Mouse (Mus musculus) brain, embryonic 18.5 days (tissue): Measurements from ENCODE around the gene Magi1.

Source experiments
- DNase-seq: peaks from one replicate; pipeline ENCODE4 v3.0.0-alpha.2; 2012; ENCODE audit warnings: low read depth, low spot score

Gene Magi1

DNA sequence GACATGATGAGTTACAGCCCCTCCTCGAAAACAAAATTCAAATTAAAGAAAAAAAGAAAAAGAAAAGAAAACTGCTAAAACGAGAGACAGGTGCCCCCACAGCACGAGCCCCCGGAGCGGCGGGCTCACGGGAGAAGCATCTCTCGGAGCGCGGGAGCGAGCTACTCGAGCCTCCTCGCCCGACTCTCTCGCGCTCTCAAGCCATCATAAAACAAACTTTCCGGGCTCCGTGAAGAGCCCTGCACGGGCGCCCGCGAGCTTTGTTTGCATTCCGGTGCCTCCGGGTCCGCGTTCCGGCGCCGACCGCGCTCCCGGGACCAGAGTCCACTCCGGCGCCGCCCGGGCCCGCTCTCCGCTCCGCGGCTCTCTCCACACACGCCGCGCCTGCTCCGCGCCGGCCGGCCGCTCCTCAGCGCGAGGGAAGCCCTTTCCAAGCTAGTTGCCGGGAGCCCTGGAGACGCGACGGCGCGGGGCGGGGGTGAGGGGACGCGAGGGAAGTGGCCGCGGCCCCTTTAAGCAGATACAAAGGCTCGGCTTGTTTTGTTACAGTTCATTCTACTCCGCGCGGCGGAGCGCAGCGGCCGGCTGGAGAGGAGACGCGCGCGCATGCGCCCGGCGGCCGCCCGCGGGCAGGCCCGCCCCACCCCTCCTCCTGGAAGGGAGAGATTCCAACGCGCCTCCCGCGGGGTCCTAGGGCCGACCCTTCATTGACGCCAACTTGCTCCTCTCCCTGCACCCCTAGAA is at the start of gene Magi1:
TSS of gene Magi1 (minus strand) at position 600 of the 744 bp plus-strand sequence.
- peak; percentile 85 for DNase-seq

DNA sequence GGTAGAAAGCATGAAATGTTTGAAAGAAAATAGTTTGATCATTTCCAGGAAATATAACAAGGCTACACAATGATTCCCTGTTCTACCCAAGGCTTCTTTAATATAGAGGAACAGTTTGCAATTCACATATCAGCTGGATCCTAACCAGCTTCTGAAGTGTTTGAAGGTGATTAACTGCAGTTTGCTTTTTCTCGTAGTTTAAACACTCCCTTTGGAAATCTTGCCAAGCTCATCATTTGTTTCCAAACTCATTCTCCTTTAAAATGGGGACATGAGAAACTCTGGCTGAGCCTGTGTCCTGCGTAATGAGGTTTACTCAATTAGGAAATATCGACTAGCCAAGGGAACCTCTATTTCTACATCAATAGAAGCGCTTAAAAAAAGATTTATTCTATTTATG is 43.4 kb upstream of the Magi1 start:
- DNase-seq, result no peak

DNA sequence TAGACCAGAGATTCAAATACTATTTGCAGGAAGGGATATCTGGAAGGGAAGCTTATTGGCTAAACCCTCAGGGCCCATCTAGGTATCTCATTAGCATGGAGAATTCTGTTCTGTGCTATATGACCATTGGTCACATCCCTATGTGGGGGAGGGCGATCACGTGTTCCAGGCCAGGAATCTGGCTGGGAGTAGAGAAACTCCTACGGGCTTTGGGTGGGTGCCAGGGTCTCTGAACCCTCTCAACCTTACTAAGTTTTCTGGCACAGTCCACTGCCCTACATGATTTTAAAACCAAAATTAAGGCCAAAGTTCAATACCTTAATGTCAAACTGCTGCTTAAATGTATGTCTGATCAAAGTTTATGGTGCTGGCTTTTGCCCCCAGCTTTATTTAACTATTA is 33.2 kb upstream of the Magi1 start:
- no peak for DNase-seq

DNA sequence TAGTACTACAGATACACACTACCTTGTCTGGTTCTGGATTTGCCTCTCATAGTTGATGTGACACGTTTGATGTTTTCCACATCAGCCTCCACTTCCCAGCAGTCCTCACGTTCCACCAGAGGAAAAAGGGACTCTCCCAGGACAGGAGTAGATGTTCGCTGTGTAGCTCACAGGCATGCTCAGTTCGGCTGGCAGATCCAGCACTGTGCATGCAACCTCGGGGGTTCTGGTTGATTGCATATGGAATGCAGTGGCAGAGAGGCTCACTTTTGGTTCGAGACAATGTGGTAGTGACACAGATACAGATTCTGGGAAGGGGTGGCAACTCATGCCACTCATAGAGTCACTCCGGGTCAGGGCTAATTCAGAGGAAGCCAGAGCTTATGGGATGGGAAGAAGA is 28.6 kb upstream of the Magi1 start:
- no peak for DNase-seq

DNA sequence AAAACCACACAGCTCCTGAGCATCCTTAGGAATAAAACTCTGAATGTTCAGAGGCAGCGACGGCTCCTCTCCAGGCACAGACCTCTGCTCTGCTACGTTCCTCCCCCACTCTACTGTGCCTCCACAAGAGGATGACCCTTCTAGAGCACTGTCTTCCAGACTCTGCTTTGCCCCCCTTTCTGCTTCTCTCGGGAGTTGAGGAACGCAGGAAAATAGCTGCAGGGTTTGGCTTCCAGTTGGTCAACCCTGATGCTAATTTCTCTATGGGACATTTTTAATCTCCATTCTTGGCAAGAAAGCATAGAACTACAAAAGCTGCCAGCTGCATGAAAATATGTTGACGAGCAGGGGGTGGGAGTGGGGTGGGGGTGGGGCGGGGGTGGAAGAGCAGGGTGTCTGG is 24.8 kb upstream of the Magi1 start:
- no peak for DNase-seq

DNA sequence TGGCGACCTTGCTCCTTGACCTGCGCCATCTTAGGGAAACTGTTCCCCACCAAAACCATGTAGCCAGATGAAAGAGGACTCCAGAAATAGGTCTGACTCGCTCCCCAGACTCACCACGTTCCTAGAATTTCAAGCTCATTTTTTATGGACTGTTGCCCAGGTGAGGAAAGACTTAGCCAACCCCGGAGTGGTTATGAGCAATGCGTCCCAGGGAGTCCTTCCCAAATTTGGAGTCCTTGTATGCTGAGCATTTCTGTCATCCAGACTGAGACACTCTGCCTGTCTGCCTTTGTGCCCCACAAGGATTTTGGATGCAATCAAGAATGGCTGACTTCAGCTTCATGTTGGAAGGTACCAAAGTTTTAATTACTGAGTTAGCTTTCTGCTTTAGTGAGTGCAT is 19.8 kb upstream of the Magi1 start:
- DNase-seq, result no peak

DNA sequence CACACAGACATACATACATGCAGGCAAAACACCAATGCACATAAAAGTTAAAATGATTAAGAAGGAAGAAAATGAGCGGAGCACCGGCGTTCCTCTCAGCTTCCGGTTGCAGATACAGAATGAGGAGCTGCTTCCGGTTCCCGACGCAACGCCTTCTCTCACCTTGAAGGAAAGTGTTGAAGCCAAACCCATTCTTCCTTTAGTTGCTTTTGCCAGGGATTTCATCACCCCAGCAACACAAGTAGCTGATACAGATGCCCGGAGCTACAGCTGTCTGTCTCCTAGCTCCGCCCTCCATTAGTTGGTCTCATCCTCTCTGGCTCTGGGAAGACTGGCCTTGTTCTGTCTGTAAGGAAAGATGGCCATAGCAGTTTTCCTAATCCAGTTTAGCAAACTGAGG is 18.1 kb upstream of the Magi1 start:
- DNase-seq, result no peak

DNA sequence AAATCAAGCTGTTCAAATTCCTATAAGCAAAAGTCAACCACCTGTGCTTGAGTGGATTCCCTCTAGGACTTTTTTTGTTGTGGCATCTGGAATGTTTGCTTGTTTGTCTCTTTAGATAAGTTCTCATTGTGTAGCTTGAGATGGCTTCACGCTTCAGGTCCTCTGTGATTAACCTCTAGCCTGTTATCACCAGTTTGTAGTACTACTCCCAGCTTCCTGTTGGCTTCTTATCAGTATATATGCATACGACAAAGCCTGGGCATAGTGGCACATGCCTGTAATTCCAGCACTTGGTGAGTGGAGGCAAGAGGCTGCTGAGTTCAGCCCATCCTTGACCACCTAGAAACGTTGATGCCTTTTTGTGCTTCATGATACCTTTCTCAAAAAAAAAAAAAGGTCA is 16.8 kb upstream of the Magi1 start:
- no peak for DNase-seq

DNA sequence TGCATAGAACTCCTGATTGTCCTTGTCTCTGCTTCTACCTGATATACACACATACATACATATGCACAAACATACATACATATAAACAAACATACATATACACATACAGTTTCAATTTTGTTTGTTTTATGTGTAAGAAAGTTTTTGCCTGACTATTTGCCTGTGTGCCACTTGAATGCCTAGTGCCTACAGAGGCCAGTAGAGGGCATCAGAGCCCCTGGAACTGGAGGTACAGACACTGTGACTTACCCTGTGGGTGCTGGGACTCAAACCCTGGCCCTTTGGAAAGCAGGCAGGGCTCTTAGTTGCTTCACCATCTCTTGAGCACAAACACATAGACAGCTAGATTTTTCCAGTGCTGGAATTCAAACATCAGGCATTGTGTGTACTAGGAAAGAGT is 3.7 kb upstream of the Magi1 start:
- DNase-seq, result no peak

DNA sequence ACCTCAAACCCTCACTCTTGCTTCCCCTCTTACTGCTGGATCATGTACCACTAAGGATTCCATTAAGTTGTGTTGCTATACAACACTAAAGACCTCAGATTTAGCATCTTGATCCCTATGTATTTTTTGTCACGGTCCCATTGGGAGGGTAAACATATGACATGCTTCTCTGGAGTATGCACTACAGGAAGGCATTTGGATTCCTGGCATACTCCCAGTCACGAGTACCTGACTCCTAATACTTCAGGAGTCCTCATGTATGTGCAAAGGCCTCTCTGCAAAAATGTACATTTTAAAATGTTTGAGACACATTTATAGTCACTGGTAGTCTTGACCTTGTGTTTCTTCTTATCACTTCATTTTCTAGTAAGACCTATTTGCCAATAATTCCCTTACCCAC is 2.8 kb upstream of the Magi1 start:
- DNase-seq, result no peak

DNA sequence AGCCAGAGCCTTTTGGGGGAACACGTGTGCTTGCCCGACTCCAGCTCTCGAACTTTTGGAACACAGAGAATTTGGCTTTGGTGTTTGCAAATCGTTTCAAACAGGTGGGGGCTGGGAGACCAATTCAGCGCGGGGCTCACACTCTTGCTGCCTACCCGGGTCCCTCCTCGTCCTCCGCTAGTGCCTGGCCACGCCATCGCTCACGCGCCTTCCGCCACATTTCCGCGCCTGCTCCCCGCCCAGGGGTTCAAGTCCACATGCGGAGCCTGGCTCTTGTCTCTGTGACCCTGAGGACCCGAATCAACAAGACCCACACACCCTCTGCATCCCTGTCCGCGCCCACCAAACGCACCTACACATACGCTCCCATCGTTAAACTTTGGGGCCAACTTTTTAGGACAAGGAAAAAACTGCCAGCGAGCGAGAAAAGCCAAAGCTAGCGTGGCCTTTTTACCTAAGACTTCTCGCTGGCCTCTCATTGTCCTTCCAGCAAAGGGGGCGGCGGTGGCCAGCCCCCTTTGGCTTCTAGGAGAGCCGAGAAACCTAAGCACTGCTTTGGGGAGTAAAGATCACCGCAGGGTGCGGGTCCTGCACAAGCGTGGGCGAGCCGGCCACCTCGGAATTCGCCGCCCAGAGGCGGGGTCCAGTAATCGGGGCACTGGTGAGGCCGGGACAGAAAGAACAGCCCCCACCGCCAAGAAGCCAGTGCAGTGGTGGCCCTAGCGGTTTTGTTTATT is 540 bp upstream of the Magi1 start:
- no peak for DNase-seq

DNA sequence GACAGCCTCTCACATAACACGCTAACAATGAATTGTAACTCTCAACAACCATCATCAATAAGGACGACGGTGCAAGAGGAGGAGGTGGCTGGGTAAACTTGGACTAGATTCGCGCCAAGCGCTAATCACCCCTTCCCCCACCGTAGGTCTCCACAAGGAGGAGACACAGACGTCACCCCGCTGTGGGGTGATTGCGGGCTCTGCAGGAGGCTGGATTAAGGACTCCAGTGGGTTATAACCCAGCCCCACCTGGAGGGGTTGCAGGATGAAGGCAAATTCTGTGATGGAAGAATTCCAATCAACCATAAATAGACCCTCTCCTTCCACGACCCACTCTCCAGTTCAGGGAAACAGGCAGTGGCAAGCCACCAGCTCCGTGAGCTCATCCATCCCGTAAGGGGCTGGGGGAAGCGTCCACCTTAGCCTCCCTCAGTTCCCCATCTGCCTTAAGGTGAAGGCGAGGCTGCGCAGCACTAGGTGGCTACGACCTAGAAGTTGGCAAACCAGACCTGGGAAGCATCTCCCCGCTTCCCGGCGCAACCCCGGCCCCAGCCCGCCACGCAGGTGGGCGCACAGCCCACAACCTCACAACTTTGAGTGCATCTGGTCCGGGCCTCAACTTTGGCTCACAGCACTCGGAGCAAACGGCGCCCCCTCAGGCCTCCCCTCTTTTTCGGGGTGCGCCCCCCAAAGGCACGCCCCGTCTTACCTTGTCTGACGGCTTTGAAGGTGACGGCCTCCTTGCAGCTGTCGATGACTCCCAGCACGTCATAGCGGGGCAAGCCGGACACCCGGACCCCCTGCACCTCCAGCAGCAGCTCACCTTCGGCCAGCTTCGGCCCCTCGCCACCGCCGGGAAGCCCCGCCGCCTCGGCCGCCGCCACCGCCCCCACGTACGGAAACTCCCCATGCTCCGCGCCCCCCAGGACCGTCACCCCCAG is 1.1 kb downstream of the Magi1 start:
- DNase-seq, result no peak

DNA sequence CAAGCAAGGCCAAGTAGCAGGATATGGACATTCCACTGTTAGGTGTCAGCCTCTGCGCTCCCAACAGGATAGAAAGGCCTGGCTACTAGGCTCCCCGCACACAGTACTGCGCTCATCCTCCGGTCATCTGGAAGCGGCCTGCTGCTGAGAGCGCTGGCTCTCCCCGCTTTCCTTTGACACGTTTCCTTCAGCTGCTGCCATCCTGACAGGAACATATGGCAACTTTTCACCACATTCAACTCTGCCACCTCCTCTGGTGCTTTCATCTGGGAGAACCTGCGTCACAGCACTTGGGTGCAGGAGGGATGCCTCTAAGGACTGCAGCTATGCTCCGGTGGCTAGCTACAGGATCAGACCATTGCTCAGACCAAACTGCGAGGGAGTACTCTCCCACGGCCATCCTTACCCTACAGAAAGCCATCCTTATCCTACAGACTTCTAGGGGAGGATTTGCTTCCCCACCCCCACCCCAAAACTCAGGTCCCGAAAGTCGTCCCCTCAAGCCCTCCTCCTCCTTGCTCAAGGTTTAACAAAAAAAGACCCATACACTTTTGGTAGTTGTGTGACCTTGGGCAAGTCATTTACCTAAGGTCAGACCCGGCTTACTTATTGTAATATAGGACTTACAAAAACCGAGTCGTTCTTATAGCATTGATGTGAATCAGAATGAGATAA is 2.0 kb downstream of the Magi1 start:
- DNase-seq, result no peak

DNA sequence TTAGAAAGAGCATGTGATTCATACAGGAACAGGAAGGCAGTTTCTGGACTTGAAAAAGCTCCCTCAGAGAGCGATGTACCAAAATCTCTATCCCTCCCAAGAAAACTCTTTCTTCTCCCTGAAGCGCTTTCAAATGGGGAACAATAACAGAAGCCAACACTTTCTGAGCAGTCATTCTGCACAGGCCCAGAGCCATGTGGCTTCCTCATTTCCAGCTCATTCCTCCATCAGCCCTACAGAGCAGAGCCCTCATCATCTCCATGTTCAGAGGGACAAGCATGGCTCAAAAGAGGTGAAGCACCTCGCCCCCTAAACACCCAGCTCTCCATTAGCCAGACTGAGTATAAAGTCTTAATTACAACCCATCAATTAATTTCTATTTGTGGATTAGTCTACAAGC is 9.8 kb downstream of the Magi1 start:
- no peak for DNase-seq

DNA sequence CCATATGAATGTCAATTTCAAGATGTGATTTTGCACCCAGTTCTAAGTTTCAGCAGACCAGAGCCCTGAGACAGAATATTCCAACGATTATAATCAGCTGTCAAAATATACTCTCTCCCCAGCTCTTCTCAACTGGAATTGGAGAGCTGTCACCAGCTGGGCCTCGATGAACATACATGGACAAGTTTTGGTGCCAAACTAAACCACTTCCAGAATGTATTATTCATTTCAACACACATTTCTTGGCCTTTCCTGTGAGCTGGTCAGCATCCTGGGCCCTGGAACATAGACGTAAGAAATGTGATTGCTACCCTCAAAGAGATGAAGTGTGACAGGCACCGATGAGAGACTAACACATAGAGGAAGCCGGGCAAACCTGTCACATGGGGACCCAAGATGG is 13.7 kb downstream of the Magi1 start:
- DNase-seq, result no peak

DNA sequence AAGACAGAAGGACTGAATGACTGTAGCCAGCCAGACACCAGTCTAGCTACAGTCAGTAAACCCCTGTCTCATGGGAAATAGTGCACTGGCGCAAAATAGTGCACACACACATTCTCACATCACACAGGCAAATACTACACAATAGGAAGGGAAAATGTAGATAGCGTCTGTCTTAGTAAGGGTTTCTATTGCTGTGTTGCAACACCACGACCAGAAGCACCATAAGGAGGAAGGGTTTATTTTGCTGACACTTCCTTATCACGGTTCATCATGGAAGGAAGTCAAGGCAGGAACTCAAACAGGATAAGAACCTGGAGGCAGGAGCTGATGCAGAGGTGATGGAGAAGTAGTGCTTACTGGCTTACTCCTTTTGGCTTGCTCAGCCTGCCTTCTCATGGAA is 14.5 kb downstream of the Magi1 start:
- no peak for DNase-seq

DNA sequence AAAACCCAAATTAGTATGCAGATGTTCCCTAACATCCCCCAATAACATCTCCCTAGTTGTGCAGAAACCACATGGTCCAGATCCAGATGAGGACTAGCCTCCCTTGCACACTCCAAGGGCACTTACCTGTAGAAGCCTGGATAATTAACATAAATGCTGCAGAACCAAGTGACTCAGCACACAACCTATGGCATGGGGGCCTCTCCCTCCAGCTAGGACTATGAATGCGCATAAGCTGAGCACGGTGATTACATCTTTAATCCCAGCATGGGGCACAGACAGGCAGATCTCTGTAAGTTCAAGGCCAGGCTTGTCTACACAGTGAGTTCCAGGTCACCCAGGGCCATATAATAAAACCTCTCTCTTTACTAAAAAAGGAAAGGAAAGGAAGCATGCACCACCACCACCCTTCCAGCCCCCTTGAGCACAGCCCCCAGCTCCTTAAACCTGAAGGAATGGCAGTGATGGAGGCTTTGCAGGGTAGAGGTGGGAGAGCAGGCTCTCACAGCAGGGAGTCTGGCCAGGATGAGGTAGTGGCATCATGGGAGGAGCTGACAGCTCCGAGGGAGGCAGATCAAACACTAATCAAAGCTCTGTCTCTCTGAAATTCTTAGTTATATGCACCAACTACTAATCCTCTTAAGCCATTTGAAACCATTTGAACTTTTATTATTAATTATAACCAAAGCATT is 18.3 kb downstream of the Magi1 start:
- DNase-seq, result no peak

DNA sequence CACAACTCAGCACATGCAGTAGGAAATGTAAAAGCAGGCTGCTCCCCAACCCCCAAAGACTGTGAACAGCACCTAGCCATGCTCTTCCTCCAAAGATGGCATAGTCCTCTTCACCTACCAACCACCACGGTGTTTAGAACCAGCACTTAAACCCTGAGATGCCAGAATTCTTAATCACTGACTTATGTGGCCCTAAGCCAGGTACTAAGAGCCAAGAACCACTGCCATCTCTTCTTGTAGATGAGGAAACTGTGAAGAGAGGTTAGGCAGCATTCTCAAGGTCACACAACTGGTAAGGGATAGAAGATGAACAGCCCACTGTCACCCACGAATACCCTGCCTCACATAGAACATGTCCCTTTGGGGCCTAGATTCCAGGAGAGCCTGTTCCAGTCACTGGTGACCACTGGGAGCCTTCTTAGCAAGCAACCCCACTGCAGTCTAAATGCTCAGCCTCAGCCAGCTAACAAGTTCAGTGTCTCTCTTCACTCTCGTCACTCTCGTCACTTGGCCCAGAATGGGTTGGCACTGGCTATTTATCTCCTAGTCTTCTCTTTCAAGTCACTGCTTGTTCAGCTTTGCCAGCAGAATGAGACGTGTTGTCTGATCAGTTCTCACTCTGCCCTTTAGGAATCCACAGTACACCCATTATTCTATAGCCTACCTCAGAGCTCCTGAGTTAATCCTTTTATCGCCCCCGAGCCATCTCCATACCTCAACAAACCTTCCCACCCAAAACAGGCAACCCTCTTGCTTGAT is 19.4 kb downstream of the Magi1 start:
- DNase-seq, result no peak

DNA sequence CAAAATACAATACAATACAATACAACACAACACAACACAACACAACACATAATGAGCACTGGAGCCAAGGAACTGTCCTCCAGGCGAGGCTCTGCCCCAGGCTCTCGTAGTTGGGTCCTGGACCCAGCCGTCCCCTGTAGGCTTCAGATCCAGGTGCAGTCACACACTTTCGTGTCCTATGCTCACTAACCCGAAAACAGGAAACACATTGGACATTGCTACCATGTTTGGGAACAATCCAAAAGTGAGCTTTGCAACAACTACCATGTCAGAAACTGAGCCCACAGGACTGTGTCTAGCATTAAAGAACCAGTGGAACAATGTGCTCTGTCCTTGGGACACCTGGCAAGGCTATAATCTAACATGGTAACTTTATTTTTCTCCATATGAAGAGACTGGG is 22.9 kb downstream of the Magi1 start:
- no peak for DNase-seq

DNA sequence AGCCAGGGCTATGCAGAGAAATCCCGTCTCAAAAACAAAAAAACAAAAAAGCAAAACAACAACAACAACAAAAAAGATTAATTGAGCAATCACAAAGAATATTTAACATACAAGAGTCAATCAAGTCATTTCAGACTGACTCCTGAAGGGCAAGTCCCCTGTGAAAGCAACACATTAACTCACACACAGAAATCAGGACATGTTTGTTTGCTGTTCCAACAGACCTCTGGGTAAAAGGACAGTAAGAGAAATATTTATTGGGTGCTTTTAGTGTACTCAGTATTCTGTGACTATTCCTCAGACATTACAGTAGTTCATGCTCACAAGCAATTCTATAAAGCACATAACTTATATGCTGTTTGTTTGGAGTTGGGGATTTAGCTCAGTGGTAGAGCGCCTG is 23.7 kb downstream of the Magi1 start:
- DNase-seq, result no peak

DNA sequence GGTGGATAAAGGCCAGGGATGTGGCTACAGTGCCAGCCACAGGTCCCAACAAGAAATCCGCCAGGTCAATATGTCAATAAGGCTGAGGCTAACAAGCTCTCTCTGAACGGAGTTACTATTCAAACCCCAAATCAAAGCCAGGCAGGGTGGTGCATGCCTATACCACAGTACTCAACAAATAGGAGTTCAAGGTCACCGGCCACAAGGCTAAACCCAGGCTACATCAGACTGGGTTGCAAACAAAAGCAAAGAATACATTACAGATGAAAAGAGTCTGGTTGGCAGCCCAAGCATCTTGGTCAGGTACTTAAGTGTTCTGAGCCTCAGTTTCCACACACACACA is 25.9 kb downstream of the Magi1 start:
- DNase-seq, result no peak
